Mouse (Mus musculus): ENCODE results near the gene Mllt6.
"Not testable (repeated sequence)": the region's sequence is repeated elsewhere in the genome, so short reads cannot be mapped to it uniquely, and the experiment has no call there.

Mllt6 gene

GRCm38 (mm10) chr11:97718281-97718860 lies 55.2 kb downstream of the Mllt6 start:
- DNase-seq, result no peak

- no peak for DNase-seq
Measured at GRCm38 (mm10) chr11:97719041-97719440, 55.8 kb downstream of the Mllt6 start.

- DNase-seq, result no peak
Measured at GRCm38 (mm10) chr11:97721338-97721737, 58.1 kb downstream of the Mllt6 start.

GRCm38 (mm10) chr11:97723709-97724108 lies 60.5 kb downstream of the Mllt6 start:
- DNase-seq, result no peak

- DNase-seq, result no peak
Measured at GRCm38 (mm10) chr11:97728311-97728710, 65.1 kb downstream of the Mllt6 start.

- no peak for DNase-seq
Measured at GRCm38 (mm10) chr11:97728730-97729129, 65.5 kb downstream of the Mllt6 start.

- DNase-seq, result peak; percentile 30
Measured at GRCm38 (mm10) chr11:97733689-97734088, 70.5 kb downstream of the Mllt6 start.

- not testable (repeated sequence) for DNase-seq
Measured at GRCm38 (mm10) chr11:97734810-97735209, 71.6 kb downstream of the Mllt6 start.

Data from retina, postnatal 1 day (tissue).